In the genomic region with DNA sequence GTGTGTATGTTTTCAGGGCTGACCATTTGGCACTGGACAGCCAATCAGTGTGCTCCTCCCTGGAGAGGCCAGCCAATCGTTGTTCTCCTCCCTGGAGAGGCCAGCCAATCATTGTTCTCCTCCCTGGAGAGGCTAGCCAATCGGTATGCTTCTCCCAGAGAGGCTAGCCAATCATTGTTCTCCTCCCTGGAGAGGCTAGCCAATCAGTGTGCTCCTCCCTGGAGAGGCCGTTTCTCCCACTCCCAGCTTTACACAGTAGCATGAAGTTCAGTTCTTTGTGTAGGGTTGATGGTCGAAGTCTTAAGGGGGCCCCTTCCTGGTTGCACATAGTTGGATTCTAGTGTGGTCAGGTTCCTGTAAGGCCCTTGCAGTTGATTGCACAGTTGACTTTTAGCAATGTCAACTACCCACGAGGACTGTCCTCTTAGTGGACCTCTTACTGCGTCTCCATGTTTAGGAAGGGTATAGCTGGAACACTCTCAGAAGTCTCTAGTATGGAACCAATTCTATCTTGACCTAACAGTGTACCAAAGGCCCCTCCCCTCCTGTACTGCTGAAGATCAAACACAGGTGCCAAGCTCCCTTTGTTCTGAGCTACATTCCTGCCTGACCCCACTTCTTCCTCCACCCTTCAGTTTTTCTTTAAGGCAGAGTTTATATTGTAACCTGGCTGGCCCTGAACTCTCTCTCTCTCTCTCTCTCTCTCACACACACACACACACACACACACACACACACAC, we compare ENCODE assay signal across 14 mouse cellular contexts.
DNase-seq lines count a peak whose midpoint lies in the region; ATAC-seq lines count a peak whose summit lies in the region.
"Had no signal": no experiment of that assay in that cellular context is flagged by ENCODE, and none has a peak within 500 bp of the region (broad histone marks: within the 10 kb centered on the region; RNA-seq: fewer than 3 reads in every experiment).

No protein-coding gene starts in this region.

- 0 out of 2 replicates have a peak, but pooled peaks have one; percentile 5 for ATAC-seq in forebrain, embryonic 11.5 days (replicated peaks; ENCODE audit: low FRiP score)
- ATAC-seq in forebrain, embryonic 12.5 days (ENCODE audit: low FRiP score), result no peak
- ATAC-seq in lung, embryonic 15.5 days (ENCODE audit: borderline replicate concordance, extremely low read depth, low FRiP score, low TSS enrichment), result peak; percentile 72
- ATAC-seq in granulocyte monocyte progenitor cell, adult 5-6 weeks (replicated peaks; ENCODE audit: poor library complexity, severe bottlenecking), result peak; percentile 62
- ATAC-seq in stomach, embryonic 15.5 days (ENCODE audit: insufficient read depth, low FRiP score, low read depth), result peak; percentile 80
- ATAC-seq: forebrain, embryonic 15.5 days; hindbrain, postnatal 0 days had no signal

- no peak overlapping the region for H3K4me3 ChIP-seq in forebrain, embryonic 11.5 days (ENCODE audit: low read depth, low read length)
- no peak overlapping the region for H3K4me3 ChIP-seq in forebrain, embryonic 12.5 days (replicated peaks)
- no peak overlapping the region for H3K4me3 ChIP-seq in lung, embryonic 15.5 days
- H3K4me3 ChIP-seq in stomach, embryonic 15.5 days (replicated peaks), result no peak overlapping the region
- H3K4me3 ChIP-seq: embryonic facial prominence, embryonic 12.5 days; forebrain, embryonic 15.5 days had no signal

- H3K27me3 ChIP-seq in forebrain, embryonic 11.5 days (ENCODE audit: control insufficient read depth, insufficient read depth, low read length), result no peaks in the 10 kb centered on the region
- 0 out of 2 replicates have a peak, but pooled peaks cover 3% of the 10 kb centered on the region for H3K27me3 ChIP-seq in forebrain, embryonic 12.5 days
- H3K27me3 ChIP-seq in lung, embryonic 15.5 days, result no peaks in the 10 kb centered on the region
- H3K27me3 ChIP-seq in stomach, embryonic 15.5 days (replicated peaks), result no peaks in the 10 kb centered on the region
- H3K27me3 ChIP-seq: embryonic facial prominence, embryonic 12.5 days; forebrain, embryonic 15.5 days had no signal

- DNase-seq in forebrain, embryonic 11.5 days (ENCODE audit: low spot score), result peak; percentile 30
- DNase-seq in lung, adult 18-20 months, result no peak
- DNase-seq in urinary bladder, postnatal 36 days (ENCODE audit: low spot score in 2 of 2), result no peak
- no peak for DNase-seq in embryo, embryonic 10.5 days (ENCODE audit: low spot score)
- DNase-seq: cerebellum, adult 9-11 months; gastrocnemius, postnatal 14 days had no signal

- no peak overlapping the region for H3K9ac ChIP-seq in forebrain, embryonic 11.5 days (ENCODE audit: low read length)
- H3K9ac ChIP-seq in forebrain, embryonic 12.5 days, result no peak overlapping the region
- H3K9ac ChIP-seq in lung, embryonic 15.5 days, result no peak overlapping the region
- no peak overlapping the region for H3K9ac ChIP-seq in stomach, embryonic 15.5 days
- H3K9ac ChIP-seq: embryonic facial prominence, embryonic 12.5 days; forebrain, embryonic 15.5 days had no signal

- H3K4me2 ChIP-seq in forebrain, embryonic 11.5 days (ENCODE audit: low read depth, low read length, severe bottlenecking), result no peak overlapping the region
- H3K4me2 ChIP-seq in forebrain, embryonic 12.5 days, result no peak overlapping the region
- H3K4me2 ChIP-seq in lung, embryonic 15.5 days, result no peak overlapping the region
- H3K4me2 ChIP-seq in stomach, embryonic 15.5 days, result no peak overlapping the region
- H3K4me2 ChIP-seq: embryonic facial prominence, embryonic 12.5 days; forebrain, embryonic 15.5 days had no signal

- H3K9me3 ChIP-seq in forebrain, embryonic 11.5 days (ENCODE audit: control insufficient read depth, low read length), result no peaks in the 10 kb centered on the region
- no peaks in the 10 kb centered on the region for H3K9me3 ChIP-seq in forebrain, embryonic 12.5 days
- H3K9me3 ChIP-seq in lung, embryonic 15.5 days, result no peaks in the 10 kb centered on the region
- H3K9me3 ChIP-seq in stomach, embryonic 15.5 days, result no peaks in the 10 kb centered on the region
- H3K9me3 ChIP-seq: embryonic facial prominence, embryonic 12.5 days; forebrain, embryonic 15.5 days had no signal

- 87% methylated on average over 6 of the region's 6 CpGs for WGBS in forebrain, embryonic 11.5 days
- 87% methylated on average over 6 of the region's 6 CpGs for WGBS in forebrain, embryonic 12.5 days
- 67% methylated on average over 6 of the region's 6 CpGs for WGBS in lung, embryonic 15.5 days
- 73% methylated on average over 6 of the region's 6 CpGs for WGBS in stomach, embryonic 15.5 days

- no peaks in the 10 kb centered on the region for H3K4me1 ChIP-seq in forebrain, embryonic 11.5 days (replicated peaks; ENCODE audit: control insufficient read depth, insufficient read depth, low read length)
- peaks cover 3% of the 10 kb centered on the region; the same call in 1 of the 2 replicates for H3K4me1 ChIP-seq in forebrain, embryonic 12.5 days
- peaks cover 21% of the 10 kb centered on the region for H3K4me1 ChIP-seq in lung, embryonic 15.5 days
- H3K4me1 ChIP-seq in stomach, embryonic 15.5 days, result 0 out of 2 replicates have a peak, but pooled peaks cover 3% of the 10 kb centered on the region
- H3K4me1 ChIP-seq: forebrain, embryonic 15.5 days had no signal

- no peak overlapping the region for H3K27ac ChIP-seq in forebrain, embryonic 11.5 days (ENCODE audit: low read depth, low read length)
- H3K27ac ChIP-seq in forebrain, embryonic 12.5 days, result no peak overlapping the region
- peak overlapping the region; percentile 54 for H3K27ac ChIP-seq in lung, embryonic 15.5 days
- H3K27ac ChIP-seq in stomach, embryonic 15.5 days, result no peak overlapping the region; the same call in 1 of the 2 replicates
- H3K27ac ChIP-seq: embryonic facial prominence, embryonic 12.5 days; forebrain, embryonic 15.5 days; hindbrain, postnatal 0 days; macrophage had no signal

- H3K36me3 ChIP-seq in forebrain, embryonic 11.5 days (ENCODE audit: control insufficient read depth, insufficient read depth, low read length), result no peaks in the 10 kb centered on the region
- H3K36me3 ChIP-seq in forebrain, embryonic 12.5 days (replicated peaks), result no peaks in the 10 kb centered on the region
- no peaks in the 10 kb centered on the region for H3K36me3 ChIP-seq in lung, embryonic 15.5 days
- H3K36me3 ChIP-seq in stomach, embryonic 15.5 days, result no peaks in the 10 kb centered on the region
- H3K36me3 ChIP-seq: embryonic facial prominence, embryonic 12.5 days; forebrain, embryonic 15.5 days had no signal
